Mouse (Mus musculus) large intestine, adult 2 months (tissue): ENCODE results near the gene Dzip1. TPM values are rescaled to one million over a fixed set of nuclear protein-coding genes. Genes with fewer than 3 reads are reported as not detected.

Experiments
- DNase-seq: peaks from one replicate; pipeline ENCODE4 v3.0.0-alpha.2; 2012; ENCODE audit warnings: low read depth, low spot score
- WGBS: fragments of 180-500 bp; shearing (Covaris S2); methylation state at CpG from one replicate; pipeline ENCODE4 v1.1.7; 2018; 5-methylcytosine and 5-hydroxymethylcytosine counted together
- polyA plus RNA-seq: library from polyadenylated mRNA; depleted of rRNA; stranded (reverse); fragments of >200 nt; gene quantifications from 2 replicates; pipeline ENCODE4 v1.2.3, GENCODE M21; 2012

Dzip1 gene
- polyA plus RNA-seq, 1 experiment, result 1.8 TPM

DNA sequence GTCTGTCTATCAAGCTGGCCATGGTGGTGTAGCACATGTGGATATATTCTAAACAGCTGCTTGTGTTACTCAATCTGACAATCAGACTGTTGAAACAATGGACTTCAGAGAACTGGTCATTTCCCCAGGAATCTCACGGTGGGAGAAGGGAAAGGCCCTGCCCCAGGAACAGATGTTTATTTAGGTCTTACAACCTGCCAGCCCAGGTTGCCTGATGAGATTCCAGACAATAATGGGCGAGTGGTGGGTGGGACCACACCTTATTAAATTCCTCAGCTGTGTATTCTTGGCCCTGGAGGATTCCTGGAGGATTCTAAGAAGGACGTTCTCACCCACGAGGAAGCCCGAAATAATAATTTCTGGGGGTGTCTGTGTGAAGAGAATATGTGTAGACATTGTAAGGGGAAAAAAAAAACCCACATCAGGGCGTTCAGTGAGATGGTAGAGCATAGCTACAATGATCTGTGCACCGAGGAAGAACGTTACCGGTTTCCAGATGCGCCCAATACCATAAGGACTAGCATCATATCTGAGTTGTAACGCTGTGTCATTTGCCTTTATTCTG lies 46.8 kb downstream of the Dzip1 start:
- 69% methylated on average over 11 of the region's 11 CpGs for WGBS
- DNase-seq, result no peak

DNA sequence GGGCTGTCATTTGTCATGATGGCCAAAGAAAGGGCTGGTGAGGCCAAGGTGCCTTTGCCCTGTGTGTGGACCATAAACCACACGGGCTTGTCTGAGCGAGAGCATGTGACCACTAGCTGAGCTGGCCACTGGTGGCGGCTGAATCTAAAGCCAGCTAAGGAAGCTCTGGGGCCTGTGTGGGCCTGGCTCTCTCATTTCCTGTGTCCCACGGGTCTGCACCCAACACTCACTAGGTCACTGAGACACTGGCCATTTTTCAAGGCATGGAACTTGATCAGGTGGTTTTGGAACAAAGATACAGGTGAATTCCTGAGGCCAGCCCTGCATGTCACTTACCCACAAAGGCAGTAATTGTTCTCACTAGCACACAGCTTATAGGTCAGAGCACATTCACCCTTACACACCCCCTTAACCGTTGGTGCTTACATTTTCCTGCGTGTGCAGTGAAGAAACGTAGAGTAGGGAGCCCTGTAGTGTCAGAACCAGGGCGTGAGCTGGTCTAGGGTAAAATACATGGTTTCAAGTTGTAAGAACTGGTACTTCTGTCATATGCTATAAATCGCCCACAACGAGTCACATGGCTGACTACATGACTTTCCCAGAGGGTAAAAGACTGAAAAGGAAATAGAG lies 50.4 kb downstream of the Dzip1 start:
- no peak for DNase-seq
- 45% methylated on average over 10 of the region's 10 CpGs for WGBS

DNA sequence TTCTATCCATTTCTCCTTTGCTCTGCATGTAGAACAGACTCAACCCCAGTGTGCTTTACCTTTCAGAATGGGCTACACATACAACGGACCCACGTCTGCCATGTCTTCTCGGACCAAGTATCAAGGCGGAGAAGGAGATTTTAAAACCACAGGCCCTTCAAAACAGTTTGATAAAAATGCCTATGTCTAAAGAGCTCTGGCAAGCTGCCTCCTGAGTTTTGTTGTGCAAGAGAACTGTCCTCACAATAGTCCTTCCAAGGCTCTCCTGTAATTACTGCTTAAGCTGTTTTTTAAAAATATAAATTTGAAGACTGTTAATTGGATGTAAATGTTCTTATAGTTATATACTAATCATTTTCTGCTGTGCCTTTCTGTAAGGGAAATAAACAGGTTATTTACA lies 51.1 kb downstream of the Dzip1 start:
- no peak for DNase-seq
- 97% methylated on average over 4 of the region's 4 CpGs for WGBS

DNA sequence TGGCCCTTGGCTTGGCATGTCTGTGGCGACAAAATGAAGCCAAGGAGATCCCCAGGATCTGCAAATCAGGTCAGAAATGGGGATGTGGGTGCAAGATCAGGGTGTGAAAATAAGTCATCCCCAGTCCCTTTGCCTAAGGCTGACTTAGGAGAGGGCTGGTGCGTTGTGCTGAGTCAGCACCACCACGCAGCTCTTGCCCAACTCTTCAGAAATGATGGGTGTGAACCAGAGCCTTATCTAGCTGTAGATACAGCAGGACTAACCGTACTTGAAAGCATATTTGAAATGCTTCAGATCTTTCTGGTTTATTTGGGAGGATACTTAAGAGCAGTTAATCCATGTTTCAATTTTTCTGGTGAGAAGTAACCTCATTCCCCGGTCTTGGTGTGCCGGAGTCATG lies 55.5 kb downstream of the Dzip1 start:
- DNase-seq, result no peak
- 58% methylated on average over 6 of the region's 6 CpGs for WGBS

DNA sequence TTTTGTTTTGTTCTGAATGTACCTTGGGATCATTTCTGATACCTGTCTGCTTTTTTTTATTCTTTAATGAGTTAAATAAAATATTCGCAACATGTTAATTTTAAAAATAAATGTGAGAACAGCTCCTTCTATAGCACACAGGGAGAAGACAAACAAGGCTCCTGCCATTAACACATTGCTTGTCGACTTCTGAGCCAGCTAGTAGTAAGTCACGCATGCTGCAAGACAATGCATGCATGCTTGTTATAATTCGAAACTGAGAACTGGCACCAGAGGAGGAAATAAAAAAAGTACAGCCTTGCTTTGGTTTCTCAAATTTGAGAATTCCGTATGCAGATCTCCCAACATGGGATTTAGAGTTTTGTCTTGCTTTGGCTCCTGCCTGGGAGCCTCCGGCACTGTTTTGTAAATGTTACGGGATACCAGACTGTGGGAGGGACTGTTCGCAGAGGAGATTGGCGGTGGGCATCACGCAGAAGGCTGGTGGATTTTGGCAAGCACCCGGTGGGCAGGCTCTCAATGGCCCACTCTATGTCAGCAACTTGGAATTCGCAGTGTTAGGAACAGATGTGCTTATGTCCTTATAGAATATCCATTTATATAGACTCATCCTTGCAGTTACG lies 57.0 kb downstream of the Dzip1 start:
- 88% methylated on average over 13 of the region's 13 CpGs for WGBS
- DNase-seq, result no peak

DNA sequence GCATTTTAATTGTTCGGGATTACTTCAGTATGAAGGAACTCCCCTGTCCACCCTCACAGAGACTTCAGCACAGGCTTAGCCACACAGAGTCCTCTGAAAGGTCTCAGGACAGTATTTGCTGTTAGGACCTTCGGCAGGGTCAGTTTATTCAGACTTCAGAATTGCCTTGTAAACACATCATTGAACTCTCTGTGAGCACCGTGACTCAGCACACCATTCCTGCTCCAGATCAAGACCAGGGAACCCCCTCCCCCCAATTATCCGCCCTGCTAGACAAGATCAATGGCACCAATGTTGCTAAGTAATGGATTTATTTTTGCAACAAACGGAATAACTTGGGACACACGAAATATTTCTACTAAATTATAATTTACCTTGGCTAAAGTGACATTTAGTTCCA lies 57.9 kb downstream of the Dzip1 start:
- no peak for DNase-seq
- WGBS, result 64% methylated on average over 6 of the region's 6 CpGs

DNA sequence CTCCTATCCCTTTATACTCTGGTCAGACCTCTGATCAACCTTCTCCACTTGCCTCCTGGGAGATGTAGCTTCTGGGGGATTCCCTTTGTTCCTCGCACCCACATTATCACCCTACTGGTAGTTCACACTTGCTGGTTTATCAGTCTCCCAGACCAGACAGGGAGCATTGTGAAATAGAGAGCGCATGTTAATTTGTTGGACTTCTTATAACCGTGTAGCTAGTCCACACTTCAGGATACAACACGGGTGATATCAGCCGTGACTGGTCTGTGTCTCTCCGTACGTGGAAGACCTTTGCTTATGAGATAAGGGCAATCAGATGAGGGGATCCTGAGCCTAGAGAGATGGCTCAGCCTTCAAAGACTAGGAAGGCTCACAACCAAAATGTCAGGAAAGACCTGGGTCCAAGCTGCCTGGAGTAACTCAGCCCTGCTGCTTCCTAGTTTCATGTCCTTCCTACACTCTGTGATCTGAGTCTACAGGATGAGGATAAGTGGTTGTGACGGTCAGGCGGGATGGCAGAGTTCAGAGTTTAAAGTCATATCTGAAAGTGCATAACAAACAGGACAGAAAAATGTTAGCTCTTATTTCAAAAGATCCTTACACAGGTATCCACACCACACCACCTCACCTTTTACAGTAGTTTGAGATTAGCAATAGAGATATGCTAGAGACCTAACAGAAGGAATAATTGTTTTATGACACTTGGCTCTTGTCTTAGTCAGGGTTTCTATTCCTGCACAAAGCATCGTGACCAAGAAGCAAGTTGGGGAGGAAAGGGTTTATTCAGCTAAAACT lies 59.0 kb downstream of the Dzip1 start:
- 65% methylated on average over 10 of the region's 10 CpGs for WGBS

DNA sequence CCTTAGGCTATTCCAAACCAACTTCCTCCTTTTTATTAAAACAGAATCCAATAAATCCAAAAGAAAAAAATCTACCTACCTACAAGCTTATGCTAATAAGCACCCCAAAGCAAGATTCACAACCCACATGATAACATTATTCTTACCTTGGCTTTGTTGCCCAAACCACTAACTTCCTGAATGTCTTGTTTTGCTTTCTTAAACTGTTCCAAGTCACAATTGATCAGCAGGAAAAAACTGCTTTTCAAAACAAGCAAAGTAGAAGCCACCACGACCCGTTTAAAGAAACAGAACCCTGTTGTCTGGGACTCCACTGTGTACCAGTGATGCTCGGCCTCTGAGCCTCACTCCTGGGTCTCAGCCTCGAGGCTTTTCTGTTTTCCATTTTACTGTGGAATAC lies 60.4 kb downstream of the Dzip1 start:
- 60% methylated on average over 4 of the region's 4 CpGs for WGBS
- no peak for DNase-seq

More for the DNA sequence above, 59.0 kb downstream of the Dzip1 start:
- no peak for DNase-seq

DNA sequence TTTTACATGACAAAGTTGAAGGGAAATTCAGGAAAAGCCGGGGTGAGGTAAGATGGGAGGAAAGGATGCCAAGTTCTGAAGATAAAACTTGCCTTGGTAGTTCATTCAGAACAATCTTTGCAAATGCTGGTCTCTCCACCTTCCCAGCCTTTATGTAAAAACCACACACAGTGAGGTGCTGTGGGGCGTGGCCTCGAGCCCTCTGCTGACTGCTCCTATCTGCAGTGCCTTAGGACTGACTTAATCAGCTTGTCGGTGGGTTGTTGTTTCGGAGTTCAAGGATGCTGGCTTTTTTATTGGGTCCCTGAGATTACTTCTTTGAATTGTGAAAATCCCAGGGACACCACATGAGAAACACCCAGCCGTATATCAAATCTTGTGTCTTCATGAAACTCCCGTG lies 63.0 kb downstream of the Dzip1 start:
- WGBS, result 59% methylated on average over 7 of the region's 7 CpGs
- DNase-seq, result no peak

DNA sequence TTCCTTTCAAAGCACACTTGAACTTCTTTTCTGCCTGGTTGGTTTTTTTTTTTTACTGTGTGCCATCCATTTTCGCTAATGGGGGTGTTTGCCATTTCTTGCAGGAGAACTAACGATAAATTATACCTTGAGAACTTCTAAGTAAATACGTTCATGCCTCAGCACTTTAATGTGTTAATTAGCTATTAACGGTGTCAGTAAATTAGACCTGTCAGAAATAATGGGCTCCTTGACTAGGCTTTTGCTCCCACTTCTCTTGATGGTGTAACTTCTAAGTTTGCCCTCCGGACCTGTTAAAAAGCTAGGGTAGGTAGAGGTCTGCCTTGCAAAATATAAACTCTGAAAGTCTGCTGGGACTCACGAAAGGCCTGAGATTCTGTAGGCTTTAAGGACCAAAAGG lies 66.9 kb downstream of the Dzip1 start:
- 84% methylated on average over 6 of the region's 6 CpGs for WGBS
- DNase-seq, result no peak

DNA sequence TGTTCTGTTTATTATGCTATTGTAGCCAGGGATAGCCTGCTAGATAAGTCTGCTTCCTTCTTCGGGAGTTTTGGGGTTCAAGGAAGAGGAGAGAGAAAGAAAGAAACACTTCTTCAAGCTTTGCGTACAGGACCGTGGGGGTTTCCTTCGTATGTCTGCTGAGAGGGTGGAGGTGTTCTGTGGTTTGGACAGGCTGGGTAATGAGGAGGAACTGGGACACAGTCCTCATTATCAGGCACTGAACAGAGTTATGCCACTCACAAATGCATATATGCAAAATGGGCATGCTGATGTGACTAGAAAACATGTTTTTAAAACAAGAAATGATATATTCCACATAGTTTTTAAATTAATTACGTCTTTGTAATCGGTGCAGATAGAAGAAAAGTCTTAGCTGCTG lies 68.7 kb downstream of the Dzip1 start:
- whole genome bisulfite sequencing, result 55% methylated on average over 6 of the region's 6 CpGs
- no peak for DNase-seq

DNA sequence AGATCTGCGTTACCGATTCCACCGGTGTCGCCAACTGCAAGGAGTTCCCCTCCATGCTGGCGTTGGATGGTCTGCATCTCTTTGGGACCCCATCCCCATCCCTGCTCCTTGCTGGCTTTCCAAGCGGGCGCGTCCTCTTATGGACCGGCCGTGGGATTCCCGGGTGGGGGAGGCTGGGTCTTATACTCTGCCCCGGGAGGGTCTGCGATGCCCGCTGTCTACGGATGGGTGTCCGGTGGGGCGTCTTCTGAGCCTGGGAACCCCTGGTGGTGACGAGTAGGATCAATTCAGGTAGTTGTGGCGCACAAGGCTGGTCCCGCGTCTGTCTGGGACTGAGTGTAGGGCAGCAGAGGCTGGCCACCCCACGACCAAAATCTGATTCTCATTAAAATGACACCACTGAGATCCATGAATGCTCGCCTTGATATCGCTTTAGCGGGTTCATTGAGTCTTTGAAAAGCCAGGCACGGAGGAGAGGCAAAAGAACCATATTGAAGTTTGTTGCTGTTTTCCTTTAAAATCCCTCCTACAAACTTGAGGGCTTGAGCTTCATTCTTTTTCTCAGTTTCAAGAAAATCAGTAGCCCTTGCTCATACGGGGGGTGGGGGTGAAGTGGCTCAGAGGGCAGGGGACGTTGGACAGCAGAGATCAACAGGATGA lies 70.0 kb downstream of the Dzip1 start:
- DNase-seq, result no peak
- WGBS, result 2% methylated on average over 28 of the region's 28 CpGs

DNA sequence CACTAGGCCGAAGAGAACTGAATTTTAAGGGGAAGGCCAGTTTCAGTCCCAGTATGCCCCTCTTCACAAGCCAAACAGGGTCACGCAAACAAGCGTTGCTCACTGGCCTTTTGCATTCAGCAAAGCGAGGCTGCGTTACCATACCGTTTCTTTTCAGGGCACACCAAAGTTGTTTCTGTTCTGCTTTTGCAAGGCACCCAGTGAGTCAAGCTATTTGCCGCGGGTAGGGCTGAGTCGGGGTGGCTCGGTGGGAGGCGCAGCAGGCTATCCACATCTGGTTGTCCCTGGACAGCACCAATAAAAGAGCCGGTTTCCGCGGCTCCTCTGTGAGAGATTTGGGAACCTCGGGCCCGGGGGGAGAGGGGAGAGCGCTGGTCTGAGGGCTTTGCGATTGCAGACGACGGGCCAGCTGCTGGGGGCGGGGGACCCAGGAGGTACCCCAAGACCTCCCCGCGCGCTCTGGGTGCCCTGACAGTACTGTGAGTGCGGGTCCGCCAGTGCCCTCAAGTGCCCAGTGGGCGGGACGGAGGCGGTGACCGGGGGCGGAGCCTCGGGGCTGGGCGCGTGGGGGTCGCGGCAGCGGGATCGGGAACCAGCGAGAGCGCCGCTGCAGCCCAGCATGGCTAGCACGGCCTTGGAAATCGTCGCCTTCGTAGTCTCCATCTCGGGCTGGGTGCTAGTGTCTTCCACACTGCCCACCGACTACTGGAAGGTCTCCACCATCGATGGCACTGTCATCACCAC lies 70.7 kb downstream of the Dzip1 start:
- WGBS, result 7% methylated on average over 48 of the region's 48 CpGs
- DNase-seq, result no peak

DNA sequence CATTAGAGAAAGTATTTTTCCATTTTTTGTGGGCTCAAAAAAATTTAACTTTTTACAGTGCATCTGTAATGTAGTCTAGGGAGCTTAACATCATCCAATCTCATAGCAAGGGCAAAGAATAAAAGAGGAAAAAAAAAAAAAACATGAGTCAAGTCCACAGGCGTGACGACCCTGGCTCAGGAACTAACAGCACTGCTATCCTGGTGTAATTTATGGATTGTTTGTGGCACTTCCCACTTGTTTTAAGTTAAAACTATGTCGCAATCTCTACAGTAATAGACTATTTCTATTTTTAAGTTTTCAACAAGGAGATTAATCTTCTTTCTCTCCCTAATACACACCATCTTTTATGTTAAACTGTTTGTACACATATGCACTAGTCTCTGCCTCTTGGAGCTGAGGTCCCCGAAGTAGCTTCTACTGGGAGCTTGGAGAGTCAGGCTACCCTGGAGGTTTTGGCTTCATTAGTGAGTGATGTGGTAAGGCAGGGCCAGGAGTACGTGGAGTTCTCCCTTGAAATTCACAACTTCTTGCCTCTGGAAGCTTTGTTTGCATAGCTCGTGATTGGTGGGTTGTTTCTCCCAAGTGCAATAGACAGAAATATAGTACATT lies 73.7 kb downstream of the Dzip1 start:
- 41% methylated on average over 6 of the region's 6 CpGs for WGBS
- no peak for DNase-seq

DNA sequence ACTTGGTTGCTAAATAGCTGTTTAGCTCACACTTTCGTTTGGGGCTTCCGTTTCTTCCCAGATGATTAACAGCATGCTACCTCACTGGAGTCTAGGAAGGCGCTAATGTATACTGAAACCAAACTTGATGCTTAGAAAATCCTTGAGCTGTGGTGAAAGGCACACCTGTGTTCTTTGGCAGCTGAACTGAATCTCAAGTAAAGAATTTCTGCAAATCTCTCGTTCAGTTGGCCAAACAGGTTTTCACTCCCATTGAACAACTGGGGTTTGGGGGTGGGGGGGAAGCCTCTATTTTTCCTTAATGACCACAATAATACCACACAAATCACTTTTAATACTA lies 74.6 kb downstream of the Dzip1 start:
- WGBS, result 62% methylated on average over 4 of the region's 4 CpGs
- no peak for DNase-seq

DNA sequence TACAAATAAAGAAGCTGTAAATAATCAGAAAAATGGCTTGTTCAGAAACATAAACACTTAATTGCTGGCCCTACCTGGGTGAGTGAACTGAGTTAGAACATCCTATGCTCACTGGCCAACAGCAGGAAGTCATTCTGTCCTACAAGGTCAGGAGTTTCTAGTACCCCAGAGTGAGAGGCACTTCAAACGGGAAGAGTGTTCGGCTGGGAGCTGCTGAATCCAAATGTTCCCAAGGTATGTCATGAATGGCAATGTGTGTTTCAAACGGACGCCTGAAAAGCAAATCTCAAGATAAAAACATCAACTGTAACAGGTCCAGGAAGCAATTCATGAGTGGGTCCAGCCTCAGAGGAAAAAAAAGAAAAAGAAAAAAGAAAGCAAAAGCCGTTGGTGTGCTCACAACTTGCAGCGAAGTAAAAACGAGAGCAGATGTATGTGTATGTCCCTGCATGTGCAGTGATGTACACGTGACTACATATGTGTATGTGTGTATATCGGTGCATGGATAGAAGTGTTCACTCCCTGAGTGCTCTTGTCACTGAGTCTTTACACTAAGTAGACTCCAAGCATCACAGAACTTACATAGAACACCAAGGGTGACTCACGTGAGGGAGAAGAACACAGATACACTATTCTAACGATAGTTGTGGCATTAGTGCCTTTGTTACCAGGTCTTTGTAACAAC lies 75.1 kb downstream of the Dzip1 start:
- DNase-seq, result no peak
- 78% methylated on average over 11 of the region's 11 CpGs for WGBS

DNA sequence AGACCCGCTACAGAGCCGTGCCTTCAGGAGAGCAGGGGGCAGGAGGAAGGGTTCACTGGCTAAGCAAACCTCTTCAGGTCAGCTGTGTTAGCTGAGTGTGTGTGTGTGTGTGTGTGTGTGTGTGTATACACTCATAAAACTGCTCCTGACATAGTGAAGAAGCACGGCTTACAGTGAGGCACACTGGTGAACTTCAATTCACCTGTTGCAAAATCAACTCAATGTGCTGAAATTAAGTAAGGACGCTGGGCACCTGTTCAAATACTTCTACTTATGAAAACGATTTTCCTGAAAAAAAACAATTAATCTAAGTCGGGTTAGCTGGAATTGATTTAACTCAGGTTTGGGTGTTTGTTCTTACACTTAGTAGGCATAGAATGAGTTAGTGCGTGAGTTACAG lies 77.1 kb downstream of the Dzip1 start:
- no peak for DNase-seq

DNA sequence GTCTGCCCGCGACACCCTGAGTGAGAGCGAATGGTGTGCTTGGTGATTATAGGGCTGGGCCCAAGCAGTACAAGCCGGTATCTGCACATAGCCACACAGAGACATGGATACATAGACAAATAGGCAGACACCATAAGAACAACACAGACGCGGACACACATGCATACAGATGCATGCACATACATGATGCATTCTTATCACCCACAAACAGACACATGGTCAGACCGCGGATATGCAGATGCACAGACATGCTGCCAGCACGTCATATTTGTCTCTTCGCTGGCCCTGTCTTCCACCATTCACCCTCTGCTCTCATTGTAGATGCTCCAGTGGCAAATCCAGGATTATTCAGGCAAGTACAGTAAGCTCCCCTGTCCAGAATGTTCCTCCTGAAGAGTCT lies 78.4 kb downstream of the Dzip1 start:
- WGBS, result 95% methylated on average over 10 of the region's 10 CpGs
- no peak for DNase-seq

More for the DNA sequence above, 77.1 kb downstream of the Dzip1 start:
- WGBS, result 31% methylated on average over 7 of the region's 7 CpGs

DNA sequence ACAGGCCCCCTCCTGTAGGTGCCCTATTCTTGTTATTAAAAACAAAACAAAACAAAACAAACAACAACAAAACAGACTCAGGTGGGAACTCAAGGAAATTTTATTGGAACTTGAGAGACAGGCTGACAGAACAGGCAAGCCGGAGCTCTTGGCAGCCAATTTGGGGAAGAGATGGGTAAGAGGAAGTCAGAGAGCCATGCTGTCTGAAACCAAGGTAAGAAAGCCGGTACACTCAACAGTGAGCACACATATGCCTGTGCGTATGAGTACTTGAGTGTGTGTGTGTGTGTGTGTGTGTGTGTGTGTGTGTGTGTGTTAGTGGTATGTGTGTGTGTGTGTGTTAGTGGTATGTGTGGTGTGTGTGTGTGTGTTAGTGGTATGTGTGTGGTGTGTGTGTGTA lies 82.9 kb downstream of the Dzip1 start:
- DNase-seq, result no peak
- WGBS, result 81% methylated on average over 3 of the region's 3 CpGs
